Mouse (Mus musculus) liver, embryonic 12.5 days (tissue): ENCODE measurements around the gene Gm5447. TPM values are rescaled to one million over a fixed set of nuclear protein-coding genes. Genes with fewer than 3 reads are reported as not detected.

ENCODE experiments used
- ATAC-seq: fragments of 200-750 bp; cut with Nextera tagmentation; 2 replicates; pipeline ENCODE4 v1.8.0; 2017; ENCODE audit warnings: moderate number of reproducible peaks, mild to moderate bottlenecking, moderate library complexity
- H3K27ac ChIP-seq: fragments of 300-500 bp; sonication (generic); 2 replicates; pipeline ENCODE4 v1.5.1; 2016; ENCODE audit warnings: mild to moderate bottlenecking
- H3K27me3 ChIP-seq: fragments of 300-500 bp; sonication (generic); replicated peaks from 2 replicates; pipeline ENCODE4 v1.6.1; 2016; ENCODE audit warnings: mild to moderate bottlenecking, moderate library complexity
- H3K36me3 ChIP-seq: fragments of 300-500 bp; sonication (generic); 2 replicates; pipeline ENCODE4 v1.6.1; 2016; ENCODE audit warnings: mild to moderate bottlenecking, moderate library complexity
- H3K4me1 ChIP-seq: fragments of 300-500 bp; sonication (generic); 2 replicates; pipeline ENCODE4 v1.6.1; 2016
- H3K4me2 ChIP-seq: fragments of 300-500 bp; sonication (generic); 2 replicates; pipeline ENCODE4 v1.6.1; 2016; ENCODE audit warnings: mild to moderate bottlenecking, moderate library complexity
- H3K4me3 ChIP-seq: fragments of 300-500 bp; sonication (generic); 2 replicates; pipeline ENCODE4 v1.5.1; 2016; ENCODE audit warnings: mild to moderate bottlenecking, moderate library complexity
- H3K9ac ChIP-seq: fragments of 300-500 bp; sonication (generic); 2 replicates; pipeline ENCODE4 v1.6.1; 2016; ENCODE audit warnings: mild to moderate bottlenecking, moderate library complexity
- H3K9me3 ChIP-seq: fragments of 300-500 bp; sonication (generic); replicated peaks from 2 replicates; pipeline ENCODE4 v1.6.1; 2016; ENCODE audit warnings: mild to moderate bottlenecking, moderate library complexity
- WGBS: fragments of 180-500 bp; shearing (Covaris S2); methylation state at CpG from one replicate; pipeline ENCODE4 v1.1.7; 2016; ENCODE audit not compliant: insufficient replicate concordance; 5-methylcytosine and 5-hydroxymethylcytosine counted together
- polyA plus RNA-seq: library from polyadenylated mRNA; unstranded; fragments of >200 nt; fragmentation: Nextera tagmentation; extraction: Ambion mirVana; gene quantifications from 2 replicates; pipeline ENCODE4 v1.2.1, GENCODE M21; 2016

Gm5447 gene
- polyA plus RNA-seq, 1 experiment from 2014 or later: not detected

- Histone ChIP-seq H3K27me3 (no peaks in the 10 kb centered on the region), H3K36me3 (peaks cover 10% of the 10 kb centered on the region; the same call in 1 of the 2 replicates), H3K27ac (peak overlapping the region; percentile 78; the same call in 1 of the 2 replicates), H3K4me1 (peaks cover 42% of the 10 kb centered on the region), H3K4me2 (no peak overlapping the region), H3K9ac (no peak overlapping the region), H3K9me3 (no peaks in the 10 kb centered on the region), H3K4me3 (no peak overlapping the region)
- WGBS: 65% methylated on average over 2 of the region's 2 CpGs
- peak; percentile 82 for ATAC-seq
Measured at GRCm38 (mm10) chr13:30961932-30962331, 12.1 kb upstream of the Gm5447 start.

- peaks cover 4% of the 10 kb centered on the region; the same call in 1 of the 2 replicates for H3K36me3 ChIP-seq
- no peak overlapping the region for H3K4me2 ChIP-seq
- no peaks in the 10 kb centered on the region for H3K27me3 ChIP-seq
- H3K9ac ChIP-seq: no peak overlapping the region
- H3K4me1 ChIP-seq: peaks cover 51% of the 10 kb centered on the region
- ATAC-seq: no peak
- 58% methylated on average over 10 of the region's 10 CpGs for WGBS
- no peaks in the 10 kb centered on the region for H3K9me3 ChIP-seq
- H3K27ac ChIP-seq: no peak overlapping the region
- H3K4me3 ChIP-seq: no peak overlapping the region
Measured at GRCm38 (mm10) chr13:30966507-30966911, 7.5 kb upstream of the Gm5447 start.

- peaks cover 52% of the 10 kb centered on the region for H3K4me1 ChIP-seq
- no peak overlapping the region for H3K4me2 ChIP-seq
- H3K27ac ChIP-seq: no peak overlapping the region
- H3K27me3 ChIP-seq: no peaks in the 10 kb centered on the region
- no peaks in the 10 kb centered on the region for H3K9me3 ChIP-seq
- no peak for ATAC-seq
- no peaks in the 10 kb centered on the region for H3K36me3 ChIP-seq
- H3K9ac ChIP-seq: no peak overlapping the region
- no peak overlapping the region for H3K4me3 ChIP-seq
- 69% methylated on average over 4 of the region's 4 CpGs for WGBS
Measured at GRCm38 (mm10) chr13:30968311-30968710, 5.7 kb upstream of the Gm5447 start.

GRCm38 (mm10) chr13:30971047-30971446 is 3.0 kb upstream of the Gm5447 start:
- ATAC-seq: no peak

GRCm38 (mm10) chr13:30972102-30972501 is 1.9 kb upstream of the Gm5447 start:
- WGBS: 56% methylated on average over 2 of the region's 2 CpGs
- H3K9ac ChIP-seq: no peak overlapping the region

More at GRCm38 (mm10) chr13:30971047-30971446, 3.0 kb upstream of the Gm5447 start:
- WGBS: 39% methylated on average over 3 of the region's 3 CpGs
- Histone ChIP-seq H3K4me3 (no peak overlapping the region), H3K27me3 (no peaks in the 10 kb centered on the region), H3K4me2 (no peak overlapping the region), H3K36me3 (no peaks in the 10 kb centered on the region), H3K4me1 (peaks cover 57% of the 10 kb centered on the region), H3K9ac (no peak overlapping the region), H3K27ac (no peak overlapping the region), H3K9me3 (no peaks in the 10 kb centered on the region)

GRCm38 (mm10) chr13:30974247-30974630 is 235 bp downstream of the Gm5447 start:
- Histone ChIP-seq H3K27ac (peak overlapping the region; percentile 88; the same call in 1 of the 2 replicates), H3K36me3 (no peaks in the 10 kb centered on the region), H3K4me3 (peak overlapping the region; percentile 93), H3K4me1 (peaks cover 35% of the 10 kb centered on the region), H3K27me3 (no peaks in the 10 kb centered on the region), H3K9me3 (no peaks in the 10 kb centered on the region), H3K4me2 (peak overlapping the region; percentile 82), H3K9ac (peak overlapping the region; percentile 94)
- ATAC-seq: peak; percentile 14; the same call in 1 of the 2 replicates
- 20% methylated on average over 5 of the region's 5 CpGs for WGBS

More at GRCm38 (mm10) chr13:30972102-30972501, 1.9 kb upstream of the Gm5447 start:
- no peak for ATAC-seq
- Histone ChIP-seq H3K4me3 (no peak overlapping the region), H3K27me3 (no peaks in the 10 kb centered on the region), H3K4me1 (peaks cover 50% of the 10 kb centered on the region), H3K36me3 (no peaks in the 10 kb centered on the region), H3K9me3 (no peaks in the 10 kb centered on the region), H3K4me2 (peak overlapping the region; percentile 46), H3K27ac (peak overlapping the region; percentile 48; the same call in 1 of the 2 replicates)

- H3K27me3 ChIP-seq: no peaks in the 10 kb centered on the region
- ATAC-seq: no peak
- H3K4me2 ChIP-seq: no peak overlapping the region
- WGBS: 43% methylated on average over 8 of the region's 8 CpGs
- peaks cover 19% of the 10 kb centered on the region for H3K4me1 ChIP-seq
- no peak overlapping the region for H3K27ac ChIP-seq
- H3K9ac ChIP-seq: no peak overlapping the region
- H3K4me3 ChIP-seq: no peak overlapping the region
- no peaks in the 10 kb centered on the region for H3K9me3 ChIP-seq
- H3K36me3 ChIP-seq: no peaks in the 10 kb centered on the region
Measured at GRCm38 (mm10) chr13:30976536-30977084, 2.6 kb downstream of the Gm5447 start.

- 60% methylated on average over 4 of the region's 4 CpGs for WGBS
- Histone ChIP-seq H3K4me3 (no peak overlapping the region), H3K9ac (no peak overlapping the region), H3K9me3 (no peaks in the 10 kb centered on the region), H3K4me2 (no peak overlapping the region), H3K27ac (no peak overlapping the region), H3K27me3 (no peaks in the 10 kb centered on the region), H3K36me3 (no peaks in the 10 kb centered on the region), H3K4me1 (peaks cover 8% of the 10 kb centered on the region)
- ATAC-seq: no peak
Measured at GRCm38 (mm10) chr13:30978224-30978623, 4.2 kb downstream of the Gm5447 start.

- no peaks in the 10 kb centered on the region for H3K9me3 ChIP-seq
- peaks cover 17% of the 10 kb centered on the region for H3K27me3 ChIP-seq
- no peaks in the 10 kb centered on the region for H3K36me3 ChIP-seq
- no peak for ATAC-seq
- 28% methylated on average over 1 of the region's 1 CpGs for WGBS
- H3K27ac ChIP-seq: no peak overlapping the region
- H3K9ac ChIP-seq: no peak overlapping the region
- H3K4me2 ChIP-seq: no peak overlapping the region
- H3K4me1 ChIP-seq: 0 out of 2 replicates have a peak, but pooled peaks cover 6% of the 10 kb centered on the region
- no peak overlapping the region for H3K4me3 ChIP-seq
Measured at GRCm38 (mm10) chr13:30981666-30982065, 7.7 kb downstream of the Gm5447 start.

GRCm38 (mm10) chr13:30985275-30985597 is 11.2 kb downstream of the Gm5447 start:
- ATAC-seq: no peak
- H3K4me2 ChIP-seq: peak overlapping the region; percentile 64
- H3K4me3 ChIP-seq: peak overlapping the region; percentile 38
- H3K36me3 ChIP-seq: no peaks in the 10 kb centered on the region
- H3K9ac ChIP-seq: no peak overlapping the region
- 18% methylated on average over 13 of the region's 13 CpGs for WGBS
- 0 out of 2 replicates have a peak, but pooled peaks cover 6% of the 10 kb centered on the region for H3K4me1 ChIP-seq
- H3K9me3 ChIP-seq: no peaks in the 10 kb centered on the region
- peaks cover 48% of the 10 kb centered on the region for H3K27me3 ChIP-seq
- H3K27ac ChIP-seq: no peak overlapping the region

- H3K9ac ChIP-seq: no peak overlapping the region
- H3K4me2 ChIP-seq: peak overlapping the region; percentile 64
- no peak overlapping the region for H3K27ac ChIP-seq
- H3K27me3 ChIP-seq: peaks cover 54% of the 10 kb centered on the region
- peak overlapping the region; percentile 38 for H3K4me3 ChIP-seq
- WGBS: 11% methylated on average over 27 of the region's 27 CpGs
- H3K36me3 ChIP-seq: no peaks in the 10 kb centered on the region
- 0 out of 2 replicates have a peak, but pooled peaks cover 6% of the 10 kb centered on the region for H3K4me1 ChIP-seq
- H3K9me3 ChIP-seq: no peaks in the 10 kb centered on the region
- no peak for ATAC-seq
Measured at GRCm38 (mm10) chr13:30985598-30986466, 11.8 kb downstream of the Gm5447 start.

- ATAC-seq: no peak
- Histone ChIP-seq H3K9ac (no peak overlapping the region), H3K27ac (no peak overlapping the region), H3K9me3 (no peaks in the 10 kb centered on the region), H3K4me1 (0 out of 2 replicates have a peak, but pooled peaks cover 6% of the 10 kb centered on the region), H3K27me3 (peaks cover 66% of the 10 kb centered on the region), H3K4me2 (no peak overlapping the region), H3K4me3 (no peak overlapping the region), H3K36me3 (no peaks in the 10 kb centered on the region)
- 49% methylated on average over 10 of the region's 10 CpGs for WGBS
Measured at GRCm38 (mm10) chr13:30986934-30987455, 13.0 kb downstream of the Gm5447 start.
